Mouse (Mus musculus) heart, adult 2 months (tissue): Measurements from ENCODE around the gene R3hdm2. TPM values are rescaled to one million over a fixed set of nuclear protein-coding genes. Genes with fewer than 3 reads are reported as not detected.
A peak's percentile ranks its signal among the peaks of the same experiment; 100 is the strongest.

ENCODE experiments used
- DNase-seq, 2 experiments: peaks; one replicate each; pipeline ENCODE4 v3.0.0; 2021
- H3K27ac ChIP-seq: fragments of 200-600 bp; 2 replicates; pipeline ENCODE4 v1.8.1; 2022
- H3K27me3 ChIP-seq: fragments of 200-500 bp; 2 replicates; pipeline ENCODE4 v1.6.1; 2012; ENCODE audit warnings: mild to moderate bottlenecking, low read length, inconsistent platforms, mixed read lengths; ENCODE audit not compliant: control insufficient read depth, insufficient read depth
- H3K36me3 ChIP-seq: fragments of 200-500 bp; 2 replicates; pipeline ENCODE4 v1.6.1; 2012; ENCODE audit warnings: low read length, inconsistent platforms; ENCODE audit not compliant: control insufficient read depth, insufficient read depth
- H3K4me1 ChIP-seq: fragments of 200-500 bp; 2 replicates; pipeline ENCODE4 v1.6.1; 2011; ENCODE audit warnings: low read length; ENCODE audit not compliant: control insufficient read depth, insufficient read depth
- H3K4me3 ChIP-seq: fragments of 200-600 bp; 2 replicates; pipeline ENCODE4 v1.8.1; 2022
- H3K79me2 ChIP-seq: fragments of 200-500 bp; replicated peaks from 2 replicates; pipeline ENCODE4 v1.6.1; 2012; ENCODE audit warnings: mild to moderate bottlenecking, inconsistent platforms, low read length, moderate library complexity, mixed read lengths; ENCODE audit not compliant: control insufficient read depth, insufficient read depth
- H3K9ac ChIP-seq: fragments of 200-500 bp; 2 replicates; pipeline ENCODE4 v1.6.1; 2012; ENCODE audit warnings: low read depth, mild to moderate bottlenecking, control low read depth, inconsistent platforms, low read length, mixed read lengths
- CTCF ChIP-seq: fragments of 200-600 bp; IDR thresholded peaks from 2 replicates; pipeline ENCODE4 v1.8.1; 2022; ENCODE audit warnings: antibody characterized with exemption, mild to moderate bottlenecking, moderate library complexity
- EP300 ChIP-seq: fragments of 200-500 bp; IDR thresholded peaks from 2 replicates; pipeline ENCODE4 v1.6.1; 2011; ENCODE audit warnings: low read depth, low read length, control low read depth; ENCODE audit not compliant: insufficient read depth
- POLR2A ChIP-seq: fragments of 200-500 bp; IDR thresholded peaks from 2 replicates; pipeline ENCODE4 v1.6.1; 2011; ENCODE audit warnings: mild to moderate bottlenecking, low read depth, low read length, control low read depth; ENCODE audit not compliant: insufficient read depth
- WGBS: fragments of 180-500 bp; shearing (Covaris S2); methylation state at CpG from one replicate; pipeline ENCODE4 v1.1.7; 2018; 5-methylcytosine and 5-hydroxymethylcytosine counted together
- intact Hi-C: fragments of 180-260 bp; cut with DNase I; formaldehyde crosslinking; loops from one replicate; pipeline ENCODE4 v1.15.1; 2025
- polyA plus RNA-seq: library from polyadenylated mRNA; depleted of rRNA; stranded (reverse); fragments of >200 nt; gene quantifications from 2 replicates; pipeline ENCODE4 v1.2.3, GENCODE M21; 2012
- total RNA-seq, 2 experiments: library from RNA; stranded (reverse); gene quantifications; 2 replicates each; pipeline ENCODE4 v1.2.3; 2021

The R3hdm2 gene
- total and polyA plus RNA-seq, 3 experiments, result 151 to 171 (median 154) TPM

- no peaks in the 10 kb centered on the region for H3K36me3 ChIP-seq
- DNase-seq, result no peak
- no peaks in the 10 kb centered on the region for H3K79me2 ChIP-seq
- TF ChIP-seq CTCF (no peak), EP300 (no peak), POLR2A (no peak)
- no peak overlapping the region for H3K9ac ChIP-seq
- 45% methylated on average over 17 of the region's 17 CpGs for WGBS
- H3K4me3 ChIP-seq, result no peak overlapping the region
- H3K4me1 ChIP-seq, result peaks cover 4% of the 10 kb centered on the region; the same call in 1 of the 2 replicates
- H3K27me3 ChIP-seq, result peaks cover 2% of the 10 kb centered on the region; the same call in 1 of the 2 replicates
- intact Hi-C loops, result loop anchor here (1.0 to 5.0 kb wide), 2 partner anchors 28 to 112 kb away; partner anchors contain the start of gene Lrp1
- H3K27ac ChIP-seq, result no peak overlapping the region
Measured at GRCm38 (mm10) chr10:127509837-127510701, 129.9 kb downstream of the R3hdm2 start.

- Histone ChIP-seq H3K36me3 (no peaks in the 10 kb centered on the region), H3K9ac (no peak overlapping the region), H3K4me3 (no peak overlapping the region), H3K79me2 (no peaks in the 10 kb centered on the region), H3K4me1 (peaks cover 6% of the 10 kb centered on the region; the same call in 1 of the 2 replicates), H3K27ac (no peak overlapping the region), H3K27me3 (peaks cover 2% of the 10 kb centered on the region; the same call in 1 of the 2 replicates)
- intact Hi-C loops, result loop anchor here (5.0 kb wide), 1 partner anchor 111 kb away; the partner anchor contains the start of gene Lrp1
- DNase-seq, result no peak
- TF ChIP-seq POLR2A (no peak), CTCF (no peak), EP300 (no peak)
- WGBS, result 39% methylated on average over 11 of the region's 11 CpGs
Measured at GRCm38 (mm10) chr10:127510895-127511617, 130.9 kb downstream of the R3hdm2 start.

DNA sequence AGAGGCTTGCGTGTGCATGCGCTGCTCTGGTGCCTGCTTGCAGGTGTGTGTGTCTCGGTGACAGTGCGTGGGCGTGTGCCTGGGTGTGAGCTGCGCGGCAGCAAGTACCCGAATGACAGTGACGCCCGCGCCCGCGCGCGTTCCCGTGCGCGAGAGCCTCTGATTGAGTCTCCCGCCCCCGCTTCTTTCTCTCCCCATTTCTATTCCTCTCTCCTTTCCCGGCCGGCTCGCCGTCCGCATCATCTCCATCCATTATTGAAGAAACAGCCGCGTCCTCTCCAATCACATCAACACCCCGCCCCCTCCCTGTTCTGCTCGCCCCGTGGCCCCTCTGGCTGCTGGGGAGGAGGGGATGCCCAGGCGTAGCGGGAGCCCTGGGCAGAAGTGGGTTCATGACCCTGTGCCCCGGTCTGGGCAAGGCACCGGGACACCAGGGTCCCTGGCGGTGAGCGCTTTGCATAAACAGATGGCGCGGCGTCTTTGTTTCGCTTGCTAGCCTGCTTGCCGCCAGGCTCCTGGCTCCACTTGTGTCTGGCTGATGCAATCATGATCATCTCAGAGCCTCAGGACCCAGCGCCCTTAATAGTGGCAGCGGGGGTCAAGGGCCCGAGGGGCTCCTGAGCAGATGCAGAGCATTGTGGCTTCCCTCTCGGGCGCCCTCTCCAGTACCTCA is 131.6 kb downstream of the R3hdm2 start:
- Histone ChIP-seq H3K36me3 (no peaks in the 10 kb centered on the region), H3K4me3 (peak overlapping the region; percentile 49), H3K4me1 (peaks cover 6% of the 10 kb centered on the region; the same call in 1 of the 2 replicates), H3K27me3 (peaks cover 2% of the 10 kb centered on the region; the same call in 1 of the 2 replicates), H3K9ac (peak overlapping the region; percentile 33; the same call in 1 of the 2 replicates), H3K27ac (no peak overlapping the region), H3K79me2 (no peaks in the 10 kb centered on the region)
- TF ChIP-seq EP300 (no peak), CTCF (peak; percentile 25)
- WGBS, result under 1% methylated on average over 42 of the region's 46 CpGs
- DNase-seq, result peak; percentile 41 to 61
- intact Hi-C loops, result loop anchor here (5.0 kb wide), 1 partner anchor 111 kb away; the partner anchor contains the start of gene Lrp1

DNA sequence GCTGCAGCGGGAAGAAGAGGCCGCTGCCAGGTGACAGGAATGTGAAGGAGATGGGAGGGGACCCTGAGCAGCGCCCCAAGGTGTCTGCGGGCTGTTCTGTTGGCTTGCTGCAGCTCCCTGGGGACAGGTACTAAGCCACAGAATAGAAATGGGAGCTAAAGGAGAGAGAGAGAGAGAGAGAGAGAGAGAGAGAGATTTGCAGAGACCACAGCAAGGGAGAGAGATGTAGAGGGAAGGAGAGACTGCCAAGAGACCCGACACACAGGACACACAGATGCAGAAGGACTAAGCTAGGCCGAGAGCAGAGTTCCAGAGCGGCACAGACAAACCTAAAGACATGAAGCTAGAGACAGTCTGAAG is 132.2 kb downstream of the R3hdm2 start:
- Histone ChIP-seq H3K4me3 (peak overlapping the region; percentile 49), H3K27ac (no peak overlapping the region; the same call in 1 of the 2 replicates), H3K9ac (peak overlapping the region; percentile 33; the same call in 1 of the 2 replicates), H3K36me3 (no peaks in the 10 kb centered on the region), H3K27me3 (peaks cover 2% of the 10 kb centered on the region; the same call in 1 of the 2 replicates), H3K4me1 (peaks cover 6% of the 10 kb centered on the region; the same call in 1 of the 2 replicates), H3K79me2 (no peaks in the 10 kb centered on the region)
- intact Hi-C loops, result loop anchor here (5.0 kb wide), 1 partner anchor 110 kb away; the partner anchor contains the start of gene Lrp1
- WGBS, result 8% methylated on average over 7 of the region's 7 CpGs
- no peak for TF ChIP-seq POLR2A
- no peak for TF ChIP-seq CTCF
- no peak for TF ChIP-seq EP300
- DNase-seq, result no peak

- peaks cover 6% of the 10 kb centered on the region; the same call in 1 of the 2 replicates for H3K4me1 ChIP-seq
Measured at GRCm38 (mm10) chr10:127512813-127513212, 132.7 kb downstream of the R3hdm2 start.

More at GRCm38 (mm10) chr10:127512813-127513212, 132.7 kb downstream of the R3hdm2 start:
- no peak overlapping the region; the same call in 1 of the 2 replicates for H3K27ac ChIP-seq
- 0 out of 2 replicates have a peak overlapping the region, but pooled peaks have one; percentile 17 for H3K9ac ChIP-seq
- intact Hi-C loops, result loop anchor here (1.0 to 5.0 kb wide), 2 partner anchors 25 to 109 kb away; partner anchors contain the start of gene Lrp1
- H3K27me3 ChIP-seq, result peaks cover 2% of the 10 kb centered on the region; the same call in 1 of the 2 replicates
- H3K79me2 ChIP-seq, result no peaks in the 10 kb centered on the region
- peak; percentile 91 to 97 for DNase-seq
- TF ChIP-seq POLR2A, result peak; percentile 36; the same call in 1 of the 2 replicates
- TF ChIP-seq EP300, result peak; percentile 87; the same call in 1 of the 2 replicates
- TF ChIP-seq CTCF, result no peak
- H3K4me3 ChIP-seq, result peak overlapping the region; percentile 30
- WGBS, result under 1% methylated on average over 27 of the region's 27 CpGs
- no peaks in the 10 kb centered on the region for H3K36me3 ChIP-seq
